ENCODE assay signal across 14 mouse cellular contexts in the genomic region with DNA sequence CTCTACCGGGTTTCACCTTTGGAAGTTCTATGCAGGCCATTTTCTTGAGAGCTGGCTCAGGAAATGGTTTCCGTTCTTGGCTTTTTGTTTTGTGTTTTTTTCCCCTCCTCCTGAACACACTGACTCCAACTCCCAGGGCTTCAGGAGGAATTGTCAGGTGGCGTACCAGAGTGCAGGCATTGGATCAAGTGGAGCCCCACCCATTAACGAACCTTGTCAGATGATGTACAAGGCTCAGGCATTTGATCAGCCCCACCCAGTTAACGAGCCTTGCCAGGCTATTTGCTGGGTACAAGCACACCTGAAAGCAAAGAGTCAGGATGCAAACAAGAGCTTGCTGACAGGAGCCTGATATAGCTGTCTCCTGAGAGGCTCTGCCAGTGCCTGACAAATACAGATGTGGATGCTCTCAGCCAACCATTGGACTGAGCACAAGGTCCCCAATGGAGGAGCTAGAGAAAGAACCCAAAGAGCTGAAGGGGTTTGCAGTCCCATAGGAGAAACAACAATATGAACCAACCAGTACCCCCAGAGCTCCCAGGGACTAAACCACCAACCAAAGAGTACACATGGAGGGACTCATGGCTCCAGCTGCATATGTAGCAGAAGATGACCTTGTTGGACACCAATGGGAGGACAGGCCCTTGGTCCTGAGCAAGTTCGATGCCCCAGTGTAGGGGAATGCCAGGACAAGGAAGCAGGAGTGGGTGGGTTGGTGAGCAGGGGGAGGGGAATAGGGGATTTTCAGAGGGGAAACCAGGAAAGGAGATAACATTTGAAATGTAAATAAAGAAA. TPM values are rescaled to one million over a fixed set of nuclear protein-coding genes. Genes with fewer than 3 reads are reported as not detected.
DNase-seq lines count a peak whose midpoint lies in the region; ATAC-seq and TF ChIP-seq lines count a peak whose summit lies in the region.
"Not testable (repeated sequence)": the region's sequence is repeated elsewhere in the genome, so short reads cannot be mapped to it uniquely, and the experiment has no call there.
"Had no signal": no experiment of that assay in that cellular context is flagged by ENCODE, and none has a peak within 500 bp of the region (broad histone marks: within the 10 kb centered on the region; RNA-seq: fewer than 3 reads in every experiment).

A gene (minus strand): TSS at position 133 of the 795 bp plus-strand sequence.

- H3K9ac ChIP-seq in intestine, embryonic 15.5 days; lung, postnatal 0 days (replicated peaks; ENCODE audit: low read depth): not testable (repeated sequence)

- H3K36me3 ChIP-seq in intestine, embryonic 15.5 days; kidney, adult 2 months (ENCODE audit: control insufficient read depth, insufficient read depth, low read length); lung, postnatal 0 days (ENCODE audit: insufficient read depth, low read length); small intestine, adult 2 months (ENCODE audit: control insufficient read depth, insufficient read depth, low read length): not testable (repeated sequence)

- not testable (repeated sequence) for H3K4me3 ChIP-seq in intestine, embryonic 15.5 days (replicated peaks); lung, postnatal 0 days (ENCODE audit: low read depth, low read length)
- peak within 1 kb of the TSS; percentile 29 for H3K4me3 ChIP-seq in kidney, adult 2 months (ENCODE audit: insufficient read depth, low read depth, low read length)
- H3K4me3 ChIP-seq in small intestine, adult 2 months (ENCODE audit: low read depth, low read length): peak within 1 kb of the TSS; percentile 62

- not testable (repeated sequence) for H3K27ac ChIP-seq in intestine, embryonic 15.5 days; lung, postnatal 0 days (ENCODE audit: low read length)
- peak within 1 kb of the TSS; percentile 58 for H3K27ac ChIP-seq in kidney, adult 2 months (ENCODE audit: insufficient read depth, low read depth, low read length)
- peak within 1 kb of the TSS; percentile 72 for H3K27ac ChIP-seq in small intestine, adult 2 months (ENCODE audit: insufficient read depth, low read depth, low read length)

- 72% methylated on average over 6 of the region's 6 CpGs for WGBS in intestine, embryonic 15.5 days
- 73% methylated on average over 6 of the region's 6 CpGs for WGBS in kidney, adult 2 months
- 64% methylated on average over 6 of the region's 6 CpGs for WGBS in lung, postnatal 0 days
- 26% methylated on average over 6 of the region's 6 CpGs for WGBS in small intestine, adult 2 months

- H3K9me3 ChIP-seq in intestine, embryonic 15.5 days; lung, postnatal 0 days (ENCODE audit: low read length): not testable (repeated sequence)

- H3K4me1 ChIP-seq in intestine, embryonic 15.5 days (replicated peaks); kidney, adult 2 months (ENCODE audit: control insufficient read depth, insufficient read depth, low read length); lung, postnatal 0 days (ENCODE audit: insufficient read depth, low read depth, low read length); small intestine, adult 2 months (ENCODE audit: control insufficient read depth, insufficient read depth, insufficient read length, low read length): not testable (repeated sequence)

- not testable (repeated sequence) for H3K4me2 ChIP-seq in intestine, embryonic 15.5 days (replicated peaks); lung, postnatal 0 days (replicated peaks; ENCODE audit: low read depth, low read length)

- not testable (repeated sequence) for TF ChIP-seq CTCF in kidney, adult 2 months (conservative IDR thresholded peaks at IDR 0.05; ENCODE audit: insufficient read depth, insufficient read length, low read depth, low read length); lung, postnatal 0 days (IDR thresholded peaks at IDR 0.05); small intestine, adult 2 months (IDR thresholded peaks at IDR 0.05; ENCODE audit: extremely low read depth, insufficient read length, insufficient replicate concordance, low read depth, low read length)

- peak; percentile 66; the same call in 1 of the 2 replicates for ATAC-seq in intestine, embryonic 15.5 days
- ATAC-seq in lung, postnatal 0 days: peak; percentile 32; the same call in 1 of the 2 replicates

- not testable (repeated sequence) for H3K27me3 ChIP-seq in intestine, embryonic 15.5 days (replicated peaks); kidney, adult 2 months (replicated peaks; ENCODE audit: control insufficient read depth, insufficient read depth, low read length); lung, postnatal 0 days (replicated peaks; ENCODE audit: insufficient read depth, low read length); small intestine, adult 2 months (ENCODE audit: control insufficient read depth, insufficient read depth, low read length)

- TF ChIP-seq EP300 in lung, postnatal 0 days (IDR thresholded peaks at IDR 0.05): not testable (repeated sequence)

- TF ChIP-seq POLR2A in kidney, adult 2 months (IDR thresholded peaks at IDR 0.05; ENCODE audit: low read depth, low read length); small intestine, adult 2 months (IDR thresholded peaks at IDR 0.05; ENCODE audit: low read depth, low read length): not testable (repeated sequence)

- DNase-seq in ES-CJ7 (ENCODE audit: low read depth, low spot score): peak; percentile 89
- peak; percentile 42 for DNase-seq in WW6 (ENCODE audit: low read depth, low spot score)
- DNase-seq in kidney, adult 2 months: peak; percentile 25
- not testable (repeated sequence) for DNase-seq in lung, postnatal 0 days (ENCODE audit: low spot score)

RNA-seq across cellular contexts. Expression of the gene that starts here (rescaled TPM):
- polyA plus RNA-seq in intestine, embryonic 15.5 days (2015; fragmentation: Nextera tagmentation; extraction: Ambion mirVana): 1.3 and 1.9 TPM in 2 replicates
- 8.6 and 8.8 TPM in 2 replicates for polyA plus RNA-seq in kidney, adult 2 months (2012; rRNA removed)
- 0.17 and 0.55 TPM in 2 replicates for polyA plus RNA-seq in lung, postnatal 0 days (2015; fragmentation: Nextera tagmentation; extraction: Ambion mirVana)
- 1.7 and 4.0 TPM in 2 replicates for polyA plus RNA-seq in small intestine, adult 2 months (2012; rRNA removed)
- polyA plus RNA-seq: activated CD4-positive, CD25-positive, alpha-beta regulatory T cell, adult 4 months; cortical plate, adult 2 months; embryonic facial prominence, embryonic 12.5 days; forebrain, embryonic 11.5 days; forebrain, embryonic 15.5 days; heart, embryonic 11.5 days; heart, embryonic 15.5 days; hindbrain, postnatal 0 days had no signal

Comparison
In these comparisons a context has a peak if more than half of its experiments do, and no peak if none do; other contexts are left out.
1. Peak in ATAC-seq in lung, postnatal 0 days; RNA of the gene not detected or under 1 TPM.